Mouse (Mus musculus) heart, embryonic 16.5 days (tissue): ENCODE measurements around the gene Erp44. TPM values are rescaled to one million over a fixed set of nuclear protein-coding genes. Genes with fewer than 3 reads are reported as not detected.

ENCODE experiments used
- ATAC-seq: fragments of 200-750 bp; cut with Nextera tagmentation; replicated peaks from 2 replicates; pipeline ENCODE4 v1.8.0; 2017; ENCODE audit warnings: moderate number of reproducible peaks; ENCODE audit not compliant: insufficient read depth, low FRiP score; ENCODE audit errors: extremely low read depth
- H3K27ac ChIP-seq: fragments of 300-500 bp; sonication (generic); 2 replicates; pipeline ENCODE4 v1.5.1; 2014; ENCODE audit warnings: mild to moderate bottlenecking, low read length, control low read depth, moderate library complexity
- H3K27me3 ChIP-seq: fragments of 300-500 bp; sonication (generic); 2 replicates; pipeline ENCODE4 v1.6.1; 2014; ENCODE audit warnings: low read length, mixed read lengths; ENCODE audit not compliant: control insufficient read depth, insufficient read depth
- H3K36me3 ChIP-seq: fragments of 300-500 bp; sonication (generic); 2 replicates; pipeline ENCODE4 v1.6.1; 2014; ENCODE audit not compliant: control insufficient read depth, insufficient read depth
- H3K4me1 ChIP-seq: fragments of 300-500 bp; sonication (generic); 2 replicates; pipeline ENCODE4 v1.6.1; 2014; ENCODE audit warnings: low read length, mixed read lengths; ENCODE audit not compliant: control insufficient read depth, insufficient read depth
- H3K4me2 ChIP-seq: fragments of 300-500 bp; sonication (generic); 2 replicates; pipeline ENCODE4 v1.6.1; 2014; ENCODE audit warnings: low read depth, mild to moderate bottlenecking, control low read depth, low read length
- H3K4me3 ChIP-seq: fragments of 300-500 bp; sonication (generic); 2 replicates; pipeline ENCODE4 v1.5.1; 2014; ENCODE audit warnings: mild to moderate bottlenecking, control low read depth, low read length
- H3K9ac ChIP-seq: fragments of 300-500 bp; sonication (generic); 2 replicates; pipeline ENCODE4 v1.6.1; 2014; ENCODE audit warnings: low read length, control low read depth
- H3K9me3 ChIP-seq: fragments of 300-500 bp; sonication (generic); replicated peaks from 2 replicates; pipeline ENCODE4 v1.6.1; 2016; ENCODE audit warnings: low read length; ENCODE audit not compliant: control insufficient read depth
- WGBS: fragments of 180-500 bp; shearing (Covaris S2); extraction: QIAGEN DNeasy Blood & Tissue Kit; methylation state at CpG from one replicate; pipeline ENCODE4 v1.1.7; 2014; 5-methylcytosine and 5-hydroxymethylcytosine counted together
- polyA plus RNA-seq: library from polyadenylated mRNA; unstranded; fragments of >200 nt; fragmentation: Nextera tagmentation; extraction: Ambion mirVana; gene quantifications from 2 replicates; pipeline ENCODE4 v1.2.1, GENCODE M21; 2015

The Erp44 gene
- polyA plus RNA-seq, 1 experiment from 2014 or later, result 63.6 TPM

DNA sequence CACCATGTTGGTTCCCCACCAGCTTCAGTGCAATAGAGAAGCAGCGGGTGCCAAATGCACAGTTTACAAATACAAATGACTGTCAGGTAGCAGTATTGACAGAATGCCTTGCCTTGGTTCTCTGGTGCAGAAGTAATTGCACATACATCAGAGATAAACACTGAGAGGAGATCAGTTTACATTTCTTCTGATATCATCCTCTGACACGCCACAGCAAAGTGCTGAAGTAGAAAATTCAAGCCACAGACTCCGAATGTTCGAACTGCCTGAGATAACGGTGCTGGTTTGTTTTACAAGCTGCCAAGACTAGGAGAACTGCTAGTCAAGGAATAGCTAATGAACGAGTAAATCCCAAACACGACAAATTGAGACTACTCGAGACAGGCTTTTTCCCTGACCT lies 80.9 kb downstream of the Erp44 start:
- Histone ChIP-seq H3K9me3 (no peaks in the 10 kb centered on the region), H3K4me2 (no peak overlapping the region), H3K36me3 (peaks cover 17% of the 10 kb centered on the region), H3K4me1 (no peaks in the 10 kb centered on the region), H3K9ac (no peak overlapping the region), H3K27me3 (no peaks in the 10 kb centered on the region), H3K4me3 (no peak overlapping the region), H3K27ac (no peak overlapping the region)
- ATAC-seq, result no peak
- 66% methylated on average over 8 of the region's 8 CpGs for WGBS

GRCm38 (mm10) chr4:48197925-48198324 lies 81.4 kb downstream of the Erp44 start:
- Histone ChIP-seq H3K9ac (no peak overlapping the region), H3K27me3 (no peaks in the 10 kb centered on the region), H3K4me2 (no peak overlapping the region), H3K27ac (no peak overlapping the region), H3K36me3 (peaks cover 14% of the 10 kb centered on the region; the same call in 1 of the 2 replicates), H3K4me1 (no peaks in the 10 kb centered on the region), H3K4me3 (no peak overlapping the region), H3K9me3 (no peaks in the 10 kb centered on the region)
- no peak for ATAC-seq
- WGBS, result 83% methylated on average over 3 of the region's 3 CpGs

DNA sequence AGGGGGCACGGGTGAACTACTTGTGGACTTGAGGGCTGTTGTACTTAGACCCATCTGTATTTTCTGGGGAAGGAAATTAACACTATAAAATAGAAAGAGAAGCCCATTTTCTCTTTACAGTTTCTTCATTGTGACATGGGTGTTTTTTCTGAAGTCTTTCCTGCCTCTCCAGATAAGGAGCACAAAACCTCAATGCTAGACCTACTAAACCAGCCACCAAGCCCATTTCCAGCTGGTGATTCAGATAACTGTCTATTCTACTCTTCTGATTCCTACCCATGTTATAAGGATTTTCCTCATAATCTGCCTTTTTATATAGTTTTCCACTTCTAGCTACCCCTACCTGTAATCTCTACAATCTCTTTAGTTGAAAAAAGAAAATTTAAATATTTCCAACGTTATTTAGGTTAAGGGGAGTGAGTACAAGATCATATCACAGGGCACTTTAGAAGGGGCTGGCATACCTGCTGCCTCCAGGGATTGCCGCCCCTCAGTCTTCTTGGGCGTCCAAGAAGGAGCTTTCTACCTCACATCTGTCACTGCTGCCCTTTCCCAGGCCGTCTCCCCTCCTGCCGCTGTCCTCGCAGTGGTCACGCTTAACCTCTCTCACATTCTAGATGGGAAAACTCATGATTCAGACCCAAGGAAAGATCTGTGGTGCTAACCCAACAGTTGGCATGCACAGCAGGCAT lies 97.1 kb downstream of the Erp44 start:
- Histone ChIP-seq H3K4me1 (no peaks in the 10 kb centered on the region), H3K36me3 (peaks cover 11% of the 10 kb centered on the region; the same call in 1 of the 2 replicates)
- WGBS, result 89% methylated on average over 8 of the region's 8 CpGs

DNA sequence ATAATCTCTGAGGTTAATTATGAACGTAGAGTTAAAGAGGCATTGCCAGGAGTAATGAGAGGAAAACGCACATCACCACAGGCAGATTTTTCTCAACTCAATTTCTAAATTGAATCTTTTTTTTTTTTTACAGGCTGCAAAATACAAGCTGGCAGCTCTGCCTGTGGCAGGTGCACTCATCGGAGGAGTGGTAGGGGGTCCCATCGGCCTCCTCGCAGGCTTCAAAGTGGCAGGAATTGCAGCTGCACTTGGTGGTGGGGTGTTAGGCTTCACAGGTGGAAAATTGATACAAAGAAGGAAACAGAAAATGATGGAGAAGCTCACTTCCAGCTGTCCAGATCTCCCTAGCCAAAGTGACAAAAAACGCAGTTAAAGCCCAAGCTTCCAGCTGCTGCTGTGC lies 98.0 kb downstream of the Erp44 start:
- no peaks in the 10 kb centered on the region for H3K4me1 ChIP-seq
- H3K27me3 ChIP-seq, result no peaks in the 10 kb centered on the region
- WGBS, result 83% methylated on average over 6 of the region's 6 CpGs
- no peak for ATAC-seq
- no peak overlapping the region for H3K27ac ChIP-seq
- no peak overlapping the region for H3K9ac ChIP-seq
- H3K9me3 ChIP-seq, result no peaks in the 10 kb centered on the region; the same call in 1 of the 2 replicates
- peaks cover 11% of the 10 kb centered on the region; the same call in 1 of the 2 replicates for H3K36me3 ChIP-seq
- no peak overlapping the region for H3K4me2 ChIP-seq
- H3K4me3 ChIP-seq, result no peak overlapping the region

More for the DNA sequence above, 97.1 kb downstream of the Erp44 start:
- H3K9ac ChIP-seq, result no peak overlapping the region
- no peaks in the 10 kb centered on the region for H3K27me3 ChIP-seq
- no peak overlapping the region for H3K4me3 ChIP-seq
- no peak overlapping the region for H3K27ac ChIP-seq
- H3K4me2 ChIP-seq, result no peak overlapping the region
- no peak for ATAC-seq
- H3K9me3 ChIP-seq, result no peaks in the 10 kb centered on the region; the same call in 1 of the 2 replicates

DNA sequence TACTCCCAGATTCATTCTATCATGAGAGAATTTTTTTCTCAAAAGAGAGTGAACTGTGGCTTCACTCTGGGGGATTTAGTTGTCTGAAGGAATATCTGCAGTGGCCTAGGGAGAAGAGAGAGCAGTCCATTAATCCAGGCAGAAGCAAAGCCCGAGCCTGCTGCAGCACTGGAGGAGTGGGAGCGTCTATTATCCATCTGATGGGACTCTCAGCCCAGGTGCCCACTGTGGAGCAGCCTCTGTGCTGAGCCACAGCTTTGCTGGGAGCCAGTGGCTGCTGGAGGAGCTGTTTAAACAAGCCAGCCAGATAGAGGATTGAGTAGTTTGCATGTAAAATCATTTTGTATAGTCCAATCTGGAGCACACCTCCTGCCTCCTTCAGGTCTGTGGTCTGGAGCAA lies 98.4 kb downstream of the Erp44 start:
- H3K4me2 ChIP-seq, result no peak overlapping the region
- H3K9ac ChIP-seq, result no peak overlapping the region
- H3K4me1 ChIP-seq, result no peaks in the 10 kb centered on the region
- H3K27me3 ChIP-seq, result no peaks in the 10 kb centered on the region
- peaks cover 11% of the 10 kb centered on the region; the same call in 1 of the 2 replicates for H3K36me3 ChIP-seq
- 54% methylated on average over 2 of the region's 2 CpGs for WGBS
- H3K9me3 ChIP-seq, result no peaks in the 10 kb centered on the region; the same call in 1 of the 2 replicates
- H3K4me3 ChIP-seq, result no peak overlapping the region
- no peak for ATAC-seq
- no peak overlapping the region for H3K27ac ChIP-seq

DNA sequence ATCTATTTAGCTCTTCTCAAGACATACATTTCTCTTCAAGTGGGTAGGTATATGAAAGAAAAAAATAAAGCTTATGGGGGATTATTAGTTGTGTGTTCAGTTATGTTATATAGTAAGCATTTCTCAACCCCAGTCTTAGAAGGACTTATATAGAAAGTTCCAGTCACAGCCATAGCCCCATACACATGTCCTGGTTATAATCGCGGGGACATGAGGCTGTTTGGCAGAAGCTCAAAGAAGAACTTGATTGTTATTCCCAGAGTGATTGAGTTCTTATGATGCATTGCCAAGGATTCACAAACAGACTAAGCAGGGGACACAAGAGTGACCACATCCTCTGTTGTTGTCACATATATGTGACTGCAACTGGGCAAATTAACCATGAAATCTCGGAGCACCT lies 103.7 kb downstream of the Erp44 start:
- Histone ChIP-seq H3K27ac (no peak overlapping the region), H3K9me3 (no peaks in the 10 kb centered on the region; the same call in 1 of the 2 replicates), H3K9ac (no peak overlapping the region), H3K27me3 (no peaks in the 10 kb centered on the region), H3K4me1 (no peaks in the 10 kb centered on the region), H3K4me3 (no peak overlapping the region), H3K36me3 (0 out of 2 replicates have a peak, but pooled peaks cover 2% of the 10 kb centered on the region), H3K4me2 (no peak overlapping the region)
- no peak for ATAC-seq
- WGBS, result 81% methylated on average over 3 of the region's 3 CpGs

DNA sequence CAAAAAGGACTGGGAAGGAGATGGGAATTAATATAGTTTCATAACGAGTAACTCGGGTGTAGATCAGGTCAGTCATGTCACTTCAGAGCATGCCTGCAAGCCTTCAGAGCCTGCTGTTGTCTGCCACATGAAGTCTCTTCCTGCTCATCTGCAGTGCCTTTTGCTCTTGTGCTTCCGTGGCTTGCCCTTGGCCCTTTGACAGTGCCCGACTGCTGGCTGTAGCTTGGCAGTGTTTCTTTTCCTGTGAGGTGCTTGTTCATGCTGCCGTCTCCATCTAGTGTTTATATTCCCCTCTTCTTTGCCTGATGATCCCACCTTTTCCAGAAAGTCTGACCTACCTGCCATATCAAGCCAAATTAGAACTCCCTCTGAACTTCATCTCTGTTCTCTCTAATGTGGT lies 115.5 kb downstream of the Erp44 start:
- peaks cover 12% of the 10 kb centered on the region for H3K36me3 ChIP-seq
- 69% methylated on average over 5 of the region's 5 CpGs for WGBS
- no peak overlapping the region for H3K4me3 ChIP-seq
- H3K27ac ChIP-seq, result no peak overlapping the region
- ATAC-seq, result no peak
- H3K9me3 ChIP-seq, result no peaks in the 10 kb centered on the region
- no peaks in the 10 kb centered on the region for H3K4me1 ChIP-seq
- no peak overlapping the region for H3K9ac ChIP-seq
- no peaks in the 10 kb centered on the region for H3K27me3 ChIP-seq
- no peak overlapping the region for H3K4me2 ChIP-seq

DNA sequence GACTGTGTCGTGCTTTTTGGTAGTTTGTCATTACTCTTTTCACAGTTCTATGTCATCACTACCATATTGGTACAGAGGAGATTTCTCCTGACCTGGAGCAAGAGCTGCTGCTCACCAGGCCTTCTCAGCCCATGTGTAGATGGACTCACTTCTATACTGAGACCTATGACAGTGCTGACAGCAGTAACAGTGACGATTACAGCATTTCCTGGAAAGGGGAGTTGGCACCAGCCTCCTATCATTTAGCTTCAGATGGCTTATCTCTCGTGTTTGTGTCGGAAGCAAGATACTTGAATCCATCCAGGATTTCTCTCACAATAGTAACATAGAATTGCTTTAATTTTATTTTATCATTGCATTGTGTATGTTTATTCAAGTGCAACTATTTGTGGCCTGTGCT lies 119.0 kb downstream of the Erp44 start:
- no peak for ATAC-seq
- Histone ChIP-seq H3K4me3 (no peak overlapping the region), H3K4me2 (no peak overlapping the region), H3K9me3 (no peaks in the 10 kb centered on the region), H3K4me1 (no peaks in the 10 kb centered on the region), H3K27ac (no peak overlapping the region), H3K9ac (no peak overlapping the region), H3K36me3 (0 out of 2 replicates have a peak, but pooled peaks cover 2% of the 10 kb centered on the region), H3K27me3 (no peaks in the 10 kb centered on the region)
- WGBS, result 53% methylated on average over 4 of the region's 4 CpGs

- H3K27ac ChIP-seq, result no peak overlapping the region
- no peaks in the 10 kb centered on the region for H3K9me3 ChIP-seq
- H3K36me3 ChIP-seq, result no peaks in the 10 kb centered on the region
- 68% methylated on average over 1 of the region's 1 CpGs for WGBS
- no peak for ATAC-seq
- no peak overlapping the region for H3K4me2 ChIP-seq
- no peak overlapping the region for H3K4me3 ChIP-seq
- H3K9ac ChIP-seq, result no peak overlapping the region
- H3K27me3 ChIP-seq, result no peaks in the 10 kb centered on the region
- H3K4me1 ChIP-seq, result no peaks in the 10 kb centered on the region
Measured at GRCm38 (mm10) chr4:48155864-48156263, 123.5 kb downstream of the Erp44 start.
